Mouse (Mus musculus): ENCODE data around the gene Nav2. TPM values are rescaled to one million over a fixed set of nuclear protein-coding genes. Genes with fewer than 3 reads are reported as not detected.

Gene Nav2
- polyA plus RNA-seq, 1 experiment from 2014 or later, result 8.3 TPM

DNA sequence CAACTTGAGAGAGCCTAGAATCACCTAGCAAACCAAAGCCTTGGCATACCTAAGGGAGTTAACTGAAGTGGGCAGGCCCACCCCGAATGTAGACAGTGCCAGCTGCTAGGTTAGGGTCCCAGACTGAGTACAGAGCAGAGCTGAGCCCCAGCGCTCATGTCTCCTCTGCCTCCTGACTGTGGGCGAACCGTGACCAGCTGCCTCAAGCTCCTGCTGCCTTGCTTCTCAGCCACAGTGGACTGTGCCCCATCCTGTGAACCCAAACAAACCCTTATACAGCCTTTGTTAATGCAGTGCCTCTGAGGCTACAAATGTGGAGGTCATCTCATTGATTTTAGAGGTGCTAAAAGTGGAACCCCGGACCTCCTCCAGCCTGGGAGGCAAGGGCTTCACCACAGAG lies 88.3 kb downstream of the Nav2 start:
- H3K4me1 ChIP-seq, result peaks cover 12% of the 10 kb centered on the region
- H3K27ac ChIP-seq, result no peak overlapping the region
- no peak for DNase-seq (ENCODE audit: low spot score)
- H3K4me3 ChIP-seq, result no peak overlapping the region
- peaks cover 22% of the 10 kb centered on the region for H3K27me3 ChIP-seq (ENCODE audit: low read depth, poor library complexity, severe bottlenecking)
- no peaks in the 10 kb centered on the region for H3K9me3 ChIP-seq (replicated peaks)
- no peaks in the 10 kb centered on the region for H3K36me3 ChIP-seq
- 63% methylated on average over 5 of the region's 5 CpGs for WGBS

DNA sequence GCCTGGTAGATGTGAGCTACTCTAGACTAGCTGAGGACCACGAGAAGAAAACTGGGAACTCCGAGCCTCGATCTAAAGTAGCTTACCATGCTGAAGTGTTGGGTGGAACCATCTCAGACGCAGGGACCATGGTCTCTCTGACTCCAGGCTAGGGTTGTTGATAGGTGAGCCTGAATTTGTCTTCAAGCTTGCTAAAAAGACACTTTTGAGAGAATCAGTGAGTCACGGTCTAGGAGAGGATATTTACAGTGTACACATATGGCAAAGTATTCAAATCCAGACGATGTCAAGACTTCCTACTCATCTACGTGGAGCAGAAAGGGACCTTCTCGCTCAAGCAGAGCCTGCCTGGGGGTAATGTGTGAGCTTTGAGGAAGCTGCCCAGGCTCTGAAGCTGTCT lies 89.6 kb downstream of the Nav2 start:
- H3K4me3 ChIP-seq, result no peak overlapping the region
- peaks cover 22% of the 10 kb centered on the region for H3K27me3 ChIP-seq (ENCODE audit: low read depth, poor library complexity, severe bottlenecking)
- H3K36me3 ChIP-seq, result no peaks in the 10 kb centered on the region
- no peaks in the 10 kb centered on the region for H3K9me3 ChIP-seq (replicated peaks)
- peaks cover 12% of the 10 kb centered on the region for H3K4me1 ChIP-seq
- H3K27ac ChIP-seq, result no peak overlapping the region
- DNase-seq (ENCODE audit: low spot score), result no peak
- WGBS, result 86% methylated on average over 8 of the region's 8 CpGs

DNA sequence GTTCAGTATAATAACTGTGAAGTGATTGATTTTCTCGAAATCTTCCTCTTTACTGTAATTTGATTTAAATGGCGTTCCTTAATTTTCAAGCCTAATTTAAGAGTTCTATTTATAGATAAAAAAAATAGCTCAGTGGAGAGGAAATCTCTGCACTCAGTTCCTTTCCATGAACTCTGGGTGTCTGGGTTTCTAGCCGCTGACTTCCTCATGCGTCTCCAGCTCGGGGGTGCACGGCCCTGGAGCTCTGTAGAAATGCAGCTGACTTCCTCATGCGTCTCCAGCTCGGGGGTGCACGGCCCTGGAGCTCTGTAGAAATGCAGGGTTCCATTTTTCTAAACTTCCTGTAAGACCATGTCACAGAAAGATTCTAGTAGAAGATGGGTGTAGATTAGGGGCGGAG lies 90.1 kb downstream of the Nav2 start:
- H3K4me1 ChIP-seq, result peaks cover 12% of the 10 kb centered on the region
- WGBS, result 84% methylated on average over 10 of the region's 10 CpGs
- H3K27ac ChIP-seq, result no peak overlapping the region
- H3K4me3 ChIP-seq, result no peak overlapping the region
- H3K9me3 ChIP-seq (replicated peaks), result no peaks in the 10 kb centered on the region
- H3K36me3 ChIP-seq, result no peaks in the 10 kb centered on the region
- peaks cover 22% of the 10 kb centered on the region for H3K27me3 ChIP-seq (ENCODE audit: low read depth, poor library complexity, severe bottlenecking)
- no peak for DNase-seq (ENCODE audit: low spot score)

DNA sequence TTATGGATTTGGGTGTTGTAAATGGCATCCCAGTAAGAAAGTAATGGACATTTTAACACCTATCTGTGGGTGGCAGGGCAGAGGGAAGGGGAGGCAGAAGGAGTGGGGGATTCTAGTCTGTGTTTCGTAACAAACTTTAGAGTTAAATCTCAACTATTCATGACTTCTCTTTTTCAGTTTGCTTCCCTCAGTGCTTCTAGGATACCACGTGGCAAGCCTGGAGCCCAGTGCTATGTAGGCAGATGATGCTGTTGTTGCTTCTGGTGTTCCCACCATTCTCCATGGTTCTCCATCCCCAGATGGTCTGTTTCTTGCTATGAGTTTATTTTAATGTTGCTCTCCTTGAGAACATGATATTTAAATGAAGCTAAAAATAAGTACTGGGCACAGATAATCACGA lies 92.3 kb downstream of the Nav2 start:
- peaks cover 10% of the 10 kb centered on the region for H3K27me3 ChIP-seq (ENCODE audit: low read depth, poor library complexity, severe bottlenecking)
- no peaks in the 10 kb centered on the region for H3K9me3 ChIP-seq (replicated peaks)
- no peaks in the 10 kb centered on the region for H3K36me3 ChIP-seq
- no peak overlapping the region for H3K4me3 ChIP-seq
- no peaks in the 10 kb centered on the region for H3K4me1 ChIP-seq
- DNase-seq (ENCODE audit: low spot score), result no peak
- 82% methylated on average over 3 of the region's 3 CpGs for WGBS
- no peak overlapping the region for H3K27ac ChIP-seq

DNA sequence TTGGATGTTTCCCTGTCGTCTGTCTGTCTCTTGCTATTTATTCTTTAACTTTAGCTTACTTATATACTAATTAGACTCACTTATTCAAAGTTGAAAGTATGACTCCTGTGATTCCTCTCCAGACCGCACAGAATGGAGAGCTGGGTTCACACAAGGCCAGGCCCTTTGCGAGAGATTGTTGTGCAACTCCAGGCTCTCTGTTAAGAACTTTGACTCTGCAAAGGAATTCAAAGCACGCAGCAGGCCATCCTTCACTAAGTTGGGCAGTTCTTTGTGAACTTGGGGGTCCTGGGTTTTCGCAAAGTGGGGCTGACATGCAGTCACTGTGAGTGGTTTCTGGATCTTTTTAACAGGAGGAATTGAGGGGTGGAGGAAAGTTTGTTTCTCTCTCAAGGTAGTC lies 95.9 kb downstream of the Nav2 start:
- Histone ChIP-seq H3K27ac (no peak overlapping the region), H3K27me3 (ENCODE audit: low read depth, poor library complexity, severe bottlenecking) (no peaks in the 10 kb centered on the region), H3K4me1 (peaks cover 5% of the 10 kb centered on the region; the same call in 1 of the 2 replicates), H3K36me3 (no peaks in the 10 kb centered on the region), H3K9me3 (replicated peaks) (no peaks in the 10 kb centered on the region), H3K4me3 (no peak overlapping the region)
- 77% methylated on average over 5 of the region's 5 CpGs for WGBS
- no peak for DNase-seq (ENCODE audit: low spot score)

DNA sequence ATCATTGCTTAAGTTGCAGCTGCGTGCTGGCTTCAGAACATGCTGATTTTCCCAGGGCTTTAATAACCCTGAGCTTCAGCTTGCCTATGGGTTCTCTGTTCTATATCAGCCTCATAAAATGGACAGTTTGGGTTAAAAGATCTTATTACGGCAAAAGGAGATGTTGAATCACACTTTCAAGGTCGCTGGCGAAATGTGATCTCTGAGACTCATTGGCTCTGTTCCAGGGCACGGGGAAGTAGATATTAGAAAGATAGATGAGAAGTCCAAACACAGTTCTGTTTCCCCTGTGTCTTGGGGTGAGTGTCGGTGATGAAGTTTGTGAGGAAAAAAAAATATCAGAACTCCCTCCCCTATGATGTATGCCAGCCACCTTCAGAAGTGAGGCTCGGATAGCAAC lies 98.4 kb downstream of the Nav2 start:
- 70% methylated on average over 7 of the region's 7 CpGs for WGBS
- peaks cover 5% of the 10 kb centered on the region; the same call in 1 of the 2 replicates for H3K4me1 ChIP-seq
- no peak for DNase-seq (ENCODE audit: low spot score)
- H3K4me3 ChIP-seq, result no peak overlapping the region
- no peaks in the 10 kb centered on the region for H3K36me3 ChIP-seq
- no peak overlapping the region for H3K27ac ChIP-seq
- no peaks in the 10 kb centered on the region for H3K27me3 ChIP-seq (ENCODE audit: low read depth, poor library complexity, severe bottlenecking)
- no peaks in the 10 kb centered on the region for H3K9me3 ChIP-seq (replicated peaks)

DNA sequence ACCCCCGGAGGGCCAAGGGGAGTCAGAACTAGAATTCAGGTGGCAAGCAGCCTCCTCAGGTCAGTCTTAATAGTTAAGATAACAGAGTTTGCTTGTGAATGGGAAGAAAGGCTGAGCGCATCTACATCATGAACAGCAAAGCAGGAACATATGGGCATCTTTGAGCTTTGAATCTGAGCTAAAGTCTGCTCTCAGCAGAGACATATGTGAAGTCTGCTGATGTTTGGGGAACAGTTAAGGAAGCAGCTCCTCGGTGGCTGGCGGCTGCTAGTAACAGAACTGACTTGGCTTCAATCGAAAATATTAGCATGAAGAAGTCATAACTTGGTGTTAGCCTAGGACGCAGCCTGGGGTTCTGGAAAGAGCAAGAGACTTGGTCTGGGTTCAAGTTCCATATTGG lies 102.2 kb downstream of the Nav2 start:
- Histone ChIP-seq H3K9me3 (replicated peaks) (no peaks in the 10 kb centered on the region), H3K4me1 (peaks cover 6% of the 10 kb centered on the region; the same call in 1 of the 2 replicates), H3K27ac (no peak overlapping the region), H3K27me3 (ENCODE audit: low read depth, poor library complexity, severe bottlenecking) (no peaks in the 10 kb centered on the region), H3K4me3 (no peak overlapping the region), H3K36me3 (no peaks in the 10 kb centered on the region)
- 92% methylated on average over 6 of the region's 6 CpGs for WGBS
- DNase-seq (ENCODE audit: low spot score), result no peak

DNA sequence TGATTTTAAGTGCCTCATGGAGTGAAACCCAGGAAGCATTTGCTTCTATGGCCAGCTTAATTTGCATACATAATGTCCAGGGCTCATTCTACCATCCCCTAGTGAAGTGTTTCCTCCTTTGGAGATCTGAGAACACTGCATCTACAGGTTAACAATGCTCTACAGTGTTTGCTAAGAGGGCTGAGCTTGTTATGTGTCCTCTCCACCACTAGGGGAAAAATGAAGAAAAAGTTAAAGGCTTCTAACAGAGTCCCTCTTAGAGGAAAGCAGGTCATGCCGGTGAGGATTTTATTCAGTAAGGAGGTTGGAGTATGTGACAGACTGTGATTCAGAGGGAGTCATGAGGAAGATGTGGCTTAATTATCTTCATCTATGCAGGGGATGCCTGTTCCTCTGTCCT lies 103.5 kb downstream of the Nav2 start:
- Histone ChIP-seq H3K27ac (no peak overlapping the region), H3K9me3 (replicated peaks) (no peaks in the 10 kb centered on the region), H3K4me1 (peaks cover 11% of the 10 kb centered on the region; the same call in 1 of the 2 replicates), H3K36me3 (no peaks in the 10 kb centered on the region), H3K4me3 (no peak overlapping the region), H3K27me3 (ENCODE audit: low read depth, poor library complexity, severe bottlenecking) (no peaks in the 10 kb centered on the region)
- DNase-seq (ENCODE audit: low spot score), result no peak
- WGBS, result 75% methylated on average over 1 of the region's 1 CpGs

DNA sequence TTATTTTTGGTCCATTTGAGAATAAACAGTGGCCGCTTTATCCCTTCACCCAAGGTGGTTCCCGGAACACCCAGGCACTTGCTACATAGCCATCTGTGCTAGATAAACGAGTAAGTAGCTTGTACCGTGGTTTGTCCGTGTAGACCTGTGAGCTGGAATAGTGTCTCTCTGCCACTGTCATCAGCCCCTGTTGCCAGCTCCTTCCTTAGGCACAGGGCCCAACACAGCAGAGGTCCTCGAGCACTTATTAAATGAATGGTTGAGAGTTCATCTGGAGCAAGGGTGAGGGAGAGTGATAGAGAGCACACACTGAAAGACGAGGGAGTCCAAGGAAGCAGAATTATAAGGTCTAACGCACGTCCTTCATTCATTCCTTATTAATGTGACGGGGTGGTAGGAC lies 106.0 kb downstream of the Nav2 start:
- peaks cover 15% of the 10 kb centered on the region for H3K4me1 ChIP-seq
- no peaks in the 10 kb centered on the region for H3K36me3 ChIP-seq
- DNase-seq (ENCODE audit: low spot score), result no peak
- no peak overlapping the region for H3K27ac ChIP-seq
- H3K27me3 ChIP-seq (ENCODE audit: low read depth, poor library complexity, severe bottlenecking), result no peaks in the 10 kb centered on the region
- H3K4me3 ChIP-seq, result no peak overlapping the region
- H3K9me3 ChIP-seq (replicated peaks), result no peaks in the 10 kb centered on the region
- WGBS, result 93% methylated on average over 10 of the region's 10 CpGs

DNA sequence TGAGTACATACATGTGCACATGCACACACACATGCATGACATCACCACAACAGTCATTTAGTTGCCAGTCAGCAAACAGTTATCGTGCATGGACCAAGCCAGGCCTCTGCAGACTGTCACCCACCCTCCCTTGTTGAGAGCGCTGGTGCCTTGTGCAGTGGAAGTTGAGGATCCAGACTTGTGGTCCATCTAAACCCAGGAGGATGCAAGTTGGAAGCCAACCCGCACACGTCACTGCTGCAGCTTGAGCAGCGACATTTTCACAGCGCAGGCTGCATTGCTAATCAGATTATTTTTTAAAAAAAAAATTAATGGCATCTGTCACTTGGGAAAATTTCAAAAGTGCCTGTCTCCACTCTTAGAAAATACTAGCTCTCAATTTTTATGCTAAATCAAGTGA lies 106.8 kb downstream of the Nav2 start:
- Histone ChIP-seq H3K4me3 (no peak overlapping the region), H3K36me3 (no peaks in the 10 kb centered on the region), H3K27ac (no peak overlapping the region), H3K4me1 (peaks cover 15% of the 10 kb centered on the region), H3K27me3 (ENCODE audit: low read depth, poor library complexity, severe bottlenecking) (no peaks in the 10 kb centered on the region), H3K9me3 (replicated peaks) (no peaks in the 10 kb centered on the region)
- 89% methylated on average over 6 of the region's 6 CpGs for WGBS
- DNase-seq (ENCODE audit: low spot score), result no peak

DNA sequence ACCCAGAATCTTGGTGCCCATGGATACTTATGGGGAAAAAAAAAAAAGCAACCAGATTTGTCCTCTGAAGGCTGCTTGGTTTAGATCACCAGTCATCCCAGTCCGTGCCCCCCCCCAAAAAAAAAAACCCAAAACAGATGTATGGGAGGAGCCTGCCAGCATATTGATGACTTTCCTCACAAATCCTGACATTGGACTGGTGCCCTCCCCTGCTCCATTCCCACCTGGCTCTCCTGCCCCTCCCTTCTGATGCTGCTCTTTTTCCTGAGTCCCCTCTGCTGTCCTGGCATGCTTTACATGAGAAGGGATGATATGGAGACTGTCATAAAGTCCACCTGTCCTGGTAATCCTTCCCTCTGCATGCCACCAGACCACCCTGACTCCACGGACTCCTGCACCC lies 107.6 kb downstream of the Nav2 start:
- 65% methylated on average over 2 of the region's 2 CpGs for whole genome bisulfite sequencing
- Histone ChIP-seq H3K27ac (no peak overlapping the region), H3K36me3 (no peaks in the 10 kb centered on the region), H3K4me3 (no peak overlapping the region), H3K9me3 (replicated peaks) (no peaks in the 10 kb centered on the region), H3K4me1 (peaks cover 15% of the 10 kb centered on the region), H3K27me3 (ENCODE audit: low read depth, poor library complexity, severe bottlenecking) (no peaks in the 10 kb centered on the region)
- no peak for DNase-seq (ENCODE audit: low spot score)

DNA sequence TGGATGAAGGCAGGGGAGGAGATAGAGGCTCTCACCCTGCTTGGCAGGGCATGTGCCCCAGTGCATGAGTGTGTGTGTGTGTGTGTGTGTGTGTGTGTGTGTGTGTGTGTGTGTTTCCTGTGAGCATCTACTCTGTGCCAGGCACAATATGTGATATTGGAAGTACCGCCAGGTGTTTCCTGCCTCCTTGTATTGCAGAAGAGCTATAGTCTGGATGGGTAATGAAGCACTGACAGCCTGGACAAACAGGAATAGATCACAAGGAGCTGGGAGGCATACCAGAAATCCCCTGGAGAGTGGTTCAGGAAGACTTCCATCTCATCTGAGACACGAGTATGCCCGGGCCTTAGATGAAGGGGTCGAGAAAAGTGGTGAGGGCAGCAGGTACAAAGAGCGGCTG lies 109.3 kb downstream of the Nav2 start:
- 87% methylated on average over 5 of the region's 5 CpGs for WGBS
- DNase-seq (ENCODE audit: low spot score), result no peak

DNA sequence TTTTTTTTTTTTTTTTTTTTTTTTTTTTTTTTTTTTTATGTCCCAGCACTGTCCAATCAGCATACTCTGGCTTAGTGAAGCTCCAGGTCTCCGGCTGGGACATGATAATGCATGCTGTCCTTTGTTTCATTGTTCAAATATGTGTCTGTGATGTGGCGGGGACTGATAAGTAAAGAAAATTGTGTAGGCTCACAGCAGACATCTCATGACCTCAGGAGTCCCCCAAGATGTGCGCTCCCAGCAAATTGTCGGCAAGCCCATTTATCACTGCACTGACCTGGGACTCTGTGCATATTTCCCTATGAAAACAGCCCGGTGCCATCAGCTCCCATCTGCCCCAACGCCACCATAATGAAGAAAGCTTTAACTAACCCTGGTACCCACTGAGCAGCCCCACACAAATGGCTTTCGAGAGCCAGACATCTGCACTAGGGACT lies 110.0 kb downstream of the Nav2 start:
- peaks cover 15% of the 10 kb centered on the region for H3K4me1 ChIP-seq
- DNase-seq (ENCODE audit: low spot score), result no peak
- no peak overlapping the region for H3K27ac ChIP-seq
- H3K9me3 ChIP-seq (replicated peaks), result no peaks in the 10 kb centered on the region
- WGBS, result 66% methylated on average over 7 of the region's 7 CpGs
- no peak overlapping the region for H3K4me3 ChIP-seq
- H3K27me3 ChIP-seq (ENCODE audit: low read depth, poor library complexity, severe bottlenecking), result no peaks in the 10 kb centered on the region
- H3K36me3 ChIP-seq, result no peaks in the 10 kb centered on the region

More for the DNA sequence above, 109.3 kb downstream of the Nav2 start:
- Histone ChIP-seq H3K27me3 (ENCODE audit: low read depth, poor library complexity, severe bottlenecking) (no peaks in the 10 kb centered on the region), H3K4me3 (no peak overlapping the region), H3K36me3 (no peaks in the 10 kb centered on the region), H3K9me3 (replicated peaks) (no peaks in the 10 kb centered on the region), H3K27ac (no peak overlapping the region), H3K4me1 (peaks cover 15% of the 10 kb centered on the region)

DNA sequence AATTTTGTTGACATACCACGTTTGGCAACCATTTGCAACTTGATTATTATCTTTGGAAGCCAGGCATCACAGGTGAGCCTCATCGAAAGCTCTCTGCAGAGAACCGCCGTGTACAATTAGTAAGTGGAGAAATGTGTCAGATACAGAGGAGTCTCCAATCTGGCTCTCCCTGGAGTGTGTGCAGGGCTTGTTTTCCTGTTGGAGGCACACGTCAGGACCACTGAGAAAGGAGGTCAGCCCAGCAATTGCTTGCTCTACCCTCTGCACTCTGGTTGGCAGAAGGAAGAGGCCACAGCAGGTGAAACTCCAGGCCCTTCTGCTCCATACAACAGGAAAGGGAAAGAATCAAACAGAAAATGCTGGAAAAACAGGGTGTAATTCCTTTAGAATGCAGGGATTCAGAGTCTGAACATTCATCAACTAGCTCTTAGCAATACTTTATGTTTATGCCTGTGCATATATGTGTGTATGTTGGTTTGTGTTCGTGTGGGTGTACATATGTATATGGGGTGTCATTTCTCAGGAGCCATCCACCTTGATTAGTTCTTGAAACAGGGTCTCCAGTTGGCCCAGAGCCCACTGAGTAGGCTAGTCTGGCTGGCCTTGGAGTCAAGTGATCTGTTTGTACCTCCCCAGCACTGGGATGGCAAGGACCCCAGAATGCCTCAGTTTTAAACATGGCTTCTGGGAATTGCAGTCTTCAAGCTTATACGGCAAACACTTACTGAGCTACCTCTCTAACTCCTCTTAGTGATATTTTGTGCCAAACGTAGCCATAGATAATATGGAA lies 116.7 kb downstream of the Nav2 start:
- no peaks in the 10 kb centered on the region for H3K27me3 ChIP-seq (ENCODE audit: low read depth, poor library complexity, severe bottlenecking)

More for the DNA sequence above, 116.7 kb downstream of the Nav2 start:
- H3K36me3 ChIP-seq, result no peaks in the 10 kb centered on the region
- no peaks in the 10 kb centered on the region for H3K9me3 ChIP-seq (replicated peaks)
- no peak overlapping the region for H3K4me3 ChIP-seq
- H3K4me1 ChIP-seq, result no peaks in the 10 kb centered on the region
- 84% methylated on average over 8 of the region's 8 CpGs for WGBS
- no peak for DNase-seq (ENCODE audit: low spot score)
- H3K27ac ChIP-seq, result no peak overlapping the region
